Mouse (Mus musculus) G1E (cell line): ENCODE data around the gene Ucn3. TPM values are rescaled to one million over a fixed set of nuclear protein-coding genes. Genes with fewer than 3 reads are reported as not detected.
A peak's percentile ranks its signal among the peaks of the same experiment; 100 is the strongest.

Experiments used
- ATAC-seq: 2 replicates; pipeline ENCODE4 v1.8.0; 2016; ENCODE audit warnings: mild to moderate bottlenecking; ENCODE audit not compliant: insufficient number of reproducible peaks, poor library complexity, low FRiP score, severe bottlenecking; ENCODE audit errors: extremely low read depth
- DNase-seq: peaks from one replicate; pipeline ENCODE4 v3.0.0; 2012; ENCODE audit warnings: low spot score
- H3K27me3 ChIP-seq: 2 replicates; pipeline ENCODE4 v1.6.1; 2012; ENCODE audit warnings: mild to moderate bottlenecking, low read length, inconsistent platforms; ENCODE audit not compliant: insufficient read depth
- H3K36me3 ChIP-seq: replicated peaks from 2 replicates; pipeline ENCODE3; 2012; ENCODE audit warnings: mild to moderate bottlenecking, inconsistent platforms
- H3K4me1 ChIP-seq: 2 replicates; pipeline ENCODE4 v1.6.1; 2012; ENCODE audit warnings: low read depth, low read length, inconsistent platforms, mixed read lengths; ENCODE audit not compliant: insufficient read depth
- H3K4me3 ChIP-seq: 2 replicates; pipeline ENCODE4 v1.5.1; 2012; ENCODE audit warnings: low read depth, mild to moderate bottlenecking, inconsistent platforms, low read length, moderate library complexity, mixed read lengths
- H3K9me3 ChIP-seq: replicated peaks from 2 replicates; pipeline ENCODE4 v1.6.1; 2012; ENCODE audit warnings: inconsistent platforms
- CTCF ChIP-seq: IDR thresholded peaks from 2 replicates; pipeline ENCODE4 v1.5.1; 2012; ENCODE audit warnings: low read depth, low read length, inconsistent platforms, mixed read lengths
- GATA1 ChIP-seq: IDR thresholded peaks from 2 replicates; pipeline ENCODE4 v1.6.1; 2012; ENCODE audit warnings: borderline replicate concordance, low read length, inconsistent platforms, mixed read lengths
- GATA2 ChIP-seq: IDR thresholded peaks from 2 replicates; pipeline ENCODE4 v1.6.1; 2012; ENCODE audit warnings: low read depth, low read length, inconsistent platforms, borderline replicate concordance
- POLR2AphosphoS5 ChIP-seq: IDR thresholded peaks from 2 replicates; pipeline ENCODE4 v1.6.1; 2012; ENCODE audit warnings: low read depth, low read length, inconsistent platforms; ENCODE audit not compliant: insufficient replicate concordance
- TAL1 ChIP-seq: conservative IDR thresholded peaks from 2 replicates; pipeline ENCODE4 v1.6.1; 2012; ENCODE audit warnings: low read depth, low read length, inconsistent platforms, mixed read lengths
- polyA plus RNA-seq: library from polyadenylated mRNA; stranded (reverse); fragments of >175 nt; gene quantifications from 2 replicates; pipeline ENCODE4 v1.2.3, GENCODE M21; 2012
- total RNA-seq, 2 experiments: library from RNA; stranded (forward) in 1 of 2; stranded (reverse) in 1 of 2; fragments of 200-1000 nt in 1 of 2; fragments of >200 nt in 1 of 2; fragmentation: Nextera tagmentation in 1 of 2; gene quantifications; 2 replicates each; pipeline ENCODE4 v1.2.3; 2014 to 2017

The Ucn3 gene
- total and polyA plus RNA-seq, 3 experiments, result 0.11 TPM; not detected in 2

GRCm38 (mm10) chr13:3894549-3894948, 50.6 kb downstream of the Ucn3 start:
- TF ChIP-seq TAL1, result no peak
- TF ChIP-seq GATA2, result no peak
- TF ChIP-seq CTCF, result no peak
- no peak for TF ChIP-seq POLR2AphosphoS5
- TF ChIP-seq GATA1, result no peak
- Histone ChIP-seq H3K36me3 (peaks cover 55% of the 10 kb centered on the region), H3K4me1 (peaks cover 17% of the 10 kb centered on the region), H3K4me3 (no peak overlapping the region), H3K27me3 (no peaks in the 10 kb centered on the region), H3K9me3 (no peaks in the 10 kb centered on the region)
- DNase-seq, result no peak
- ATAC-seq, result no peak

DNA sequence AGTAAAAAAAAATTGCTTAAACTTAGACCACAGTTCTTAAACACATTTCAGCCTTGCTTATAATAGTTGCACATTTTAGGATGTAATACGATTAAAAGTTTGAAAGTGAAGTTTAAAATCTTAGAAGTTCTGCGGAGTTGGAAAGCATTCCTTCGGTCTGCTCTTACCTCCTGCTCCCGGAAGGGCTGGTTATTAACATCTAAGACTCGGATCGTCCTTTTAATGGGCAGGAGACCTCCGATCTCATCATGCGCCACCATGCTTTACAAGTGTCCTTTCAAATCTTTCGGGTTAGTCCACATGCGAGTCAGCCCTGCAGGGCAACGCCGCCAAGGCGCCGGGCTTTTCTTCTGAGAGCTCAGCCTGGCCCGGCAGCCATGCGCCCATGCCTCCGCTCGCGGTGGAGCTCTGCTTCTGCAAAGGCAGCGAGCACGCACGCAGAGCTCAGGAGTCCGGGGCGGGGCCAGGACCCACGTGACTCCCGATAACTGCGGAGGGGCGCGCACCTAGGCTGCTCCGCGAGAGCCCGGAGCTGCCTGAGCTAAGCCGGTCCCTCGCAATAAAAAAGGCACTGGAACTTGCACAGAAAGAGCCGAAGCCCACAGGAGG, 51.9 kb downstream of the Ucn3 start:
- peaks cover 15% of the 10 kb centered on the region for H3K4me1 ChIP-seq
- TF ChIP-seq TAL1 (no peak), GATA1 (no peak), POLR2AphosphoS5 (no peak), CTCF (no peak), GATA2 (no peak)
- ATAC-seq (peak; percentile 91), DNase-seq (peak; percentile 90)
- peaks cover 54% of the 10 kb centered on the region for H3K36me3 ChIP-seq
- no peaks in the 10 kb centered on the region for H3K27me3 ChIP-seq
- H3K4me3 ChIP-seq, result peak overlapping the region; percentile 75
- no peaks in the 10 kb centered on the region for H3K9me3 ChIP-seq

DNA sequence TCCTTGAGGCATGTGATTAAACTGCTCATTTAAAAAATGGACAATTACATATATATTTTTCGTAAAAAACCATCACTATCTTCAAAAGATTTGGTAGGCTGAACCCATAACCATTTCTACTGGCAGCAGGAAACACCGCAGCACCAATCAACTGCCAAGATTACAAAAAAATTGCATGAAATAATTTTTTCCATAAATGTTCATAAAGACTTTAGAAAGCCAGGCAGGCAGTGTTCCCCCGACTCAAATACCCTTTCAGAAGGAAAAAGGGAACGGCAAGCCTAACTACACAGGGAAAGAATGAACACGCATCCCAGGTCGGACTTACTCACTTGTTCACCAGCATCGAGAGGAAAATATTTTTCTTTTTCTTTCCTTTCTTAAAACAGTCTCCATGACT, 52.5 kb downstream of the Ucn3 start:
- ATAC-seq, result no peak
- Histone ChIP-seq H3K36me3 (peaks cover 55% of the 10 kb centered on the region), H3K4me1 (peaks cover 15% of the 10 kb centered on the region), H3K27me3 (no peaks in the 10 kb centered on the region), H3K9me3 (no peaks in the 10 kb centered on the region), H3K4me3 (peak overlapping the region; percentile 75)
- DNase-seq, result no peak
- TF ChIP-seq POLR2AphosphoS5 (no peak), TAL1 (no peak), GATA2 (no peak), CTCF (no peak), GATA1 (no peak)

- Histone ChIP-seq H3K9me3 (no peaks in the 10 kb centered on the region), H3K4me3 (no peak overlapping the region; the same call in 1 of the 2 replicates), H3K27me3 (no peaks in the 10 kb centered on the region), H3K4me1 (peaks cover 15% of the 10 kb centered on the region), H3K36me3 (peaks cover 65% of the 10 kb centered on the region)
- DNase-seq, result no peak
- no peak for TF ChIP-seq TAL1
- no peak for TF ChIP-seq CTCF
- no peak for TF ChIP-seq GATA2
- TF ChIP-seq GATA1, result no peak
- no peak for TF ChIP-seq POLR2AphosphoS5
- no peak for ATAC-seq
Observed at GRCm38 (mm10) chr13:3891479-3892087, 53.6 kb downstream of the Ucn3 start.

Other genes with a start within 250 kb of the Ucn3 start
- gene Calml3, start 141.0 kb downstream of the Ucn3 start, total RNA-seq (2014; fragmentation: Nextera tagmentation), result not detected in 2 replicates
- 0.27 TPM in 1 of 2 replicates, not detected in the other for gene Calml3, start 141.0 kb downstream of the Ucn3 start, total RNA-seq (2017)
- gene Calml3, start 141.0 kb downstream of the Ucn3 start, polyA plus RNA-seq, result not detected in 2 replicates
- not detected in 2 replicates for gene Calm4, start 107.6 kb downstream of the Ucn3 start, total RNA-seq (2014; fragmentation: Nextera tagmentation)
- not detected in 2 replicates for gene Calm4, start 107.6 kb downstream of the Ucn3 start, total RNA-seq (2017)
- gene Calm4, start 107.6 kb downstream of the Ucn3 start, polyA plus RNA-seq, result not detected in 2 replicates
- gene Calm5, start 91.2 kb downstream of the Ucn3 start, total RNA-seq (2014; fragmentation: Nextera tagmentation), result not detected in 2 replicates
- gene Calm5, start 91.2 kb downstream of the Ucn3 start, total RNA-seq (2017), result not detected in 2 replicates
- not detected in 2 replicates for gene Calm5, start 91.2 kb downstream of the Ucn3 start, polyA plus RNA-seq
- 43.6 and 47.6 TPM in 2 replicates for gene Net1, start 27.1 kb downstream of the Ucn3 start, total RNA-seq (2014; fragmentation: Nextera tagmentation)
- 60.5 and 103 TPM in 2 replicates for gene Net1, start 27.1 kb downstream of the Ucn3 start, total RNA-seq (2017)
- gene Net1, start 27.1 kb downstream of the Ucn3 start, polyA plus RNA-seq, result 45.6 and 48.8 TPM in 2 replicates
- not detected in 2 replicates for gene Tubal3, start 27.1 kb downstream of the Ucn3 start, total RNA-seq (2014; fragmentation: Nextera tagmentation)
- gene Tubal3, start 27.1 kb downstream of the Ucn3 start, total RNA-seq (2017), result 0.16 TPM in 1 of 2 replicates, not detected in the other
- gene Tubal3, start 27.1 kb downstream of the Ucn3 start, polyA plus RNA-seq, result not detected in 2 replicates
- gene Akr1c14, start 103.7 kb upstream of the Ucn3 start, total RNA-seq (2014; fragmentation: Nextera tagmentation), result not detected in 2 replicates
- not detected in 2 replicates for gene Akr1c14, start 103.7 kb upstream of the Ucn3 start, total RNA-seq (2017)
- not detected in 2 replicates for gene Akr1c14, start 103.7 kb upstream of the Ucn3 start, polyA plus RNA-seq
- gene Akr1c18, start 205.3 kb upstream of the Ucn3 start, total RNA-seq (2014; fragmentation: Nextera tagmentation), result not detected in 2 replicates
- gene Akr1c18, start 205.3 kb upstream of the Ucn3 start, total RNA-seq (2017), result not detected in 2 replicates
- not detected in 2 replicates for gene Akr1c18, start 205.3 kb upstream of the Ucn3 start, polyA plus RNA-seq
- 76.4 and 99.4 TPM in 2 replicates for gene Akr1c13, start 245.8 kb upstream of the Ucn3 start, total RNA-seq (2014; fragmentation: Nextera tagmentation)
- 350 and 361 TPM in 2 replicates for gene Akr1c13, start 245.8 kb upstream of the Ucn3 start, total RNA-seq (2017)
- gene Akr1c13, start 245.8 kb upstream of the Ucn3 start, polyA plus RNA-seq, result 5.9 and 6.1 TPM in 2 replicates